Mouse (Mus musculus) liver, adult (tissue): Measurements from ENCODE around the gene Tex26.

Source experiments
- GATA4 ChIP-seq: IDR thresholded peaks from 2 replicates; pipeline ENCODE4 v1.6.1; 2014; ENCODE audit warnings: mild to moderate bottlenecking, low read length; ENCODE audit not compliant: insufficient replicate concordance

The Tex26 gene

DNA sequence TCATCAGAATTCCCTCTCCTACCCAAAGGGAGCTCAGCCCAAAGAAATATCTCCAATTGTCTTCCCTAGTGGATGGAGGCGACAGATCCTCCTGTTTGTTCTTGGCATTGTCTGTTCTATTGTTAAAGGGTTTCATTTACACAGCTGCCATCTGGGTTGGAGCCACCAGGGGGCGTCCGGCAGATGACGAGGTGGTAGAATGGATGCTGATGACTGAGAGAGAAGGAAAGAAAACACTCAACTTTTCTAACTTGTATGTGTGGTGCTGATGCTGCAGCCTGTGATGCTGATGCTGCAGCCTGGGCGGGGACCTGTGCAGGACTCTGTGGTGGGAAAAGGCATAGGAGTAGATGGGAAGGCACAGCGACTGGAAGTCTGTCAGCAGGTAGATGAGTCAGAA is 14.8 kb downstream of the Tex26 start:
- TF ChIP-seq GATA4 = no peak

DNA sequence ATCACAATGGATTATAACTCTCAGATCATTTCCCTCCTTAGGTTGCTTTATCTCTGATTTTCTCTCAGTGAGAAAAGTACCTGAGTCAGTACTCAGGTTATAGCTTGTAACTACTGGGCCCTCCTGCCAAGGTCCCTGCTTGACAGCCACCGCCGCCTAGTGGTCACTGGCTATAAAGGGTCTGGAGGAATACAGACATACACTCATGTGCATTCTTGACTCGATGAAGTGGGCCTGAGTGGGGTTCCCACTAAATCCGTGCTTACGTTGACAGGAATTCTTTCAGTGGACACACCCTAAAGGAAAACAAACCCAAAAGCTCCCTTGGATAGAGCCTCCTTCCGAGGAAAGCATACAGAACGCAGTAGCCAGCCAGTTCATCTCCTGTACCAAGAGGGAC is 17.1 kb downstream of the Tex26 start:
- TF ChIP-seq GATA4 = no peak

- no peak for TF ChIP-seq GATA4
These were observed 22.6 kb downstream of the Tex26 start for GRCm38 (mm10) chr5:149462071-149462470.

- TF ChIP-seq GATA4 = no peak
These were observed 25.8 kb downstream of the Tex26 start for GRCm38 (mm10) chr5:149465305-149465704.

- TF ChIP-seq GATA4 = no peak
These were observed 34.7 kb downstream of the Tex26 start for GRCm38 (mm10) chr5:149474142-149474541.

DNA sequence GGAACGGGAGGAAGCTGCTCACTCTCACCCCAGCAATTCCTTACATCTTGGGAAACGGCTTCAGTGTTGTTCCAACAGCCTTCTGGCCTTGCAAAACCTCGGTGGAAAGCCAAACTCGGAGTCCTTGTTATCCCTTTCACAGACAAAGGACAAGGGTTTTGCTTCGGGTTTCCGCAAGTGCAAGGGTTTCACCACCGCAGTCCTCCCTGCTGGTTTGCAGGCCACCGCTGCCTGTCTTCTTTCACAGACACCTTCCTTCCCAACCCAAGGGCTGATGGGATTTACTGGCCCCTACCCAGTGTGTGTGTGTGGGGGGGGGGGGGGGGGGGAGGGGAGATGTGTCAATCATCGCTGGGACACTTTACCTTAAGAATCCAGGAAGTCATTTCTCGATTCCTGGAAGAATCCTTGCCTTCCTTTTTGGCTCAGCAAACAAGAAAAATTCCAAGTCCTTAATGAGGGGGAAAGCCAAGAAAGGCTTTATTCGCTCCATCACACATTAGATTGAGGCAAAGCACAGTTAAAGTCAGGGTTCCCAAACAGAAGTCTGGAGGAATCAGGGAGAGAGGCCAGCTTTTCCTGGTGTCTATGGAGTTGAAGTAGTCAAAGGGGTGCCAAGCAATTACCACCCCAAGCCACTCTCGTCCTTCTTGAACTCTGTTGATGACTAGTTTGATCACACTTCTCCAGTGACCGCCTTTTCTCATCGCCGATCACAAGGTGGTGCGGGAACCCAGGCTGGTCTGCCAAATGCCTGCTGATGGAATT is 35.4 kb downstream of the Tex26 start:
- no peak for TF ChIP-seq GATA4

- TF ChIP-seq GATA4 = no peak
These were observed 42.5 kb downstream of the Tex26 start for GRCm38 (mm10) chr5:149481920-149482319.

GRCm38 (mm10) chr5:149483321-149484052 is 44.0 kb downstream of the Tex26 start:
- TF ChIP-seq GATA4 = no peak

- no peak for TF ChIP-seq GATA4
These were observed 44.8 kb downstream of the Tex26 start for GRCm38 (mm10) chr5:149484270-149484669.

DNA sequence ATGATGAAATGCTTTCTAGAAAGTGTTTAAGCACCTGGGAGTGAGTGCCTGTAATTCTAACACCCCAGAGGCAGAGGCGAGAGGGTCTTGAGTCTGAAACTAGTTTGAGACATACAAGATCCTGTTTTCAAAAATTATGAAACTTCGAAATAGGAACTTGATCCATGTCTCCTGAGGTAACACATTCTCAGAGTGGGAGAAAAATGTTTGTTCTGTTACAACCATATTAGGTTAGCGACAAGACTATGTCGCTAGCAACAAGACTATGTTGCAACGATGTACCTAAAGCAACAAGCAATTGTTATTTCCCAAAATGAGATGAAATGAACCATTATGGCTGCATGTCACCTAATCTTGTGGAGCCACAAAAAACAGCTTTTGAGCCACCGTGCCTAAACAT is 46.0 kb downstream of the Tex26 start:
- TF ChIP-seq GATA4 = no peak

DNA sequence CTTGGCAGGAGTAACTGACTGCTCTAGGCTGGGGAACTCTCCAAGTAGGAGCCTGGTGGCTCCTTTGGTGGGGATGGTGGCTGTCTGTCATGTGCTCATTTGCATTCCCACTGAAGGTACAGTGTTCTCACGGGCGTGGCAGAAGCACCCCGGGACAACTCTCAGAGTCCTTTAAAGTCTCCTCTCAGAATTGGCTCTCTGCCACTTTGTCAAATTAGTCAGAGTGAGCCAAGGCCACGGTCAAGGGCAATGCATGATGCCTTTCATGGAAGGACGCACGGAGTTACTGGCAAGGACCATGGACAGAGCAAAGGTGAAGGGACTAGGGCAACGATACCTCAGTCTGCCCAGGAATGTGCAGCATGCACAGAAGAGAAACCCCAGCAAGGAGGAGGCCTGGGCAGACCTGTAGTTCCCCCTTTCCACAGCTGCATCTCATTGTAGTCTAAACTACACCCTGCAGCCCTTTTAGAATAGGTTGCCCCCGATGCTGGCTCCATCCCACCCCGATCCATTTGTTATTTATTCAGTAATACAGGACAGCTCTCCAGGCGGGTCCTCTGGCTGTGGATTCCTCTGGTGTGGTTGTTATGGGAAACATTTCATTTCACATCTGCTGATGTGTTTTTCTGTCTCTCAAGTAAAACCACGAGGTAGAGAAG is 49.0 kb downstream of the Tex26 start:
- no peak for TF ChIP-seq GATA4

DNA sequence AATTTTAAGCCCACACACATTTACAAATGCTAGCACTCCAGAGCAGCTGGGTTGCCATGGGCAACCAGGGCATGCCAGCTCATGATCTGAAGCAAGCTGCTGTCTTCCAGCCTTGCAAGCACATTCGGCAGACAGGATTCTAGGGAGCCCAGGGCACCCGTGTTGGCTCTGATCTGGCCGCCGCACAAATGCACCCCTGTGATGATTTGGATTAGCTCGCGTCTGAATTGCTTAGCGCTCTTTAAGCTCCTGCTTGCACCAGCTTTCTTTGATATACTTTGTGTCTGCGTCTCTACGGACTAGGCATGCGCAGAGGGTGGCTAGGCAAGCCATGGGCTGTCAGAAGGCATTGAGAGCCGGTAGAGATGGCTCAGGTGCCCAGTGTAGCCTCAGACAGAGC is 49.7 kb downstream of the Tex26 start:
- TF ChIP-seq GATA4 = no peak

GRCm38 (mm10) chr5:149490275-149490674 is 50.8 kb downstream of the Tex26 start:
- TF ChIP-seq GATA4 = no peak

- no peak for TF ChIP-seq GATA4
These were observed 56.2 kb downstream of the Tex26 start for GRCm38 (mm10) chr5:149495655-149496054.

DNA sequence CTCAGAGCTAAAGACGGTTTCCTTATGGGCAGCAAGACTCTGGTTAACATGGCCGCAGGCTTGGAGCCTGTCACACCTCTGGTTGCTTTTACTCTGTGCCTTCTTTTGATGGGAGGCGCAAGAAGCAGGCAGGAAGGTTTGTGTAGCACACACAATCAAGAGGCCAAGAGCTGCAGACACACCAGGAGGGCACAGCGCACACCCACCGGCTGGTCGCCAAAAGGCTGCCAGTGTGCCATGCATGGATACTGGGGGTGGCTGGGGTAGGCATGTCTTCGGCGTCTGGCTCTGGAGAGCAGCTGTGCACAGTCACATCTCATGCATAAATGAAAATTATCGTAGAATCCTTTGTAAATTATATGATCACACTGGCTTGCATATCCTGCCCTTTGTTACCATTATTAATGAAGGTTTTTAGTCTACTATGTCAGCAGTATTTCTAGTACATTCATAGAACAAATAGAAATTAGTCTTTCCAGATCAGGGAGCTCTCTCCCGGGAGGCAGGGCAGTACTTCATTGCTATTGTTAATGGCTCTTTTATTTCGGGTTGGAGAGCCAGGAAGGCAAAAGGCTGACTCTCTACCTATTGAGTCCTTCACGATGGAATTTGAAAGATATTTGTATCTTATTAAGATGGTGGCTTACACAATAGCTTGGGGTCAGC is 57.1 kb downstream of the Tex26 start:
- no peak for TF ChIP-seq GATA4
